20 mouse cellular contexts compared by ENCODE assay signal in genomic region chr1:19918762-19919161, GRCm38 (mm10).
DNase-seq lines count a peak whose midpoint lies in the region; ATAC-seq lines count a peak whose summit lies in the region.
"Had no signal": no experiment of that assay in that cellular context is flagged by ENCODE, and none has a peak within 500 bp of the region (broad histone marks: within the 10 kb centered on the region; RNA-seq: fewer than 3 reads in every experiment).

No protein-coding gene starts in this region.

- no peak overlapping the region for H3K27ac ChIP-seq in intestine, embryonic 15.5 days
- H3K27ac ChIP-seq: embryonic facial prominence, embryonic 10.5 days; forebrain, embryonic 15.5 days; heart, embryonic 10.5 days; hindbrain, embryonic 13.5 days had no signal

- WGBS in intestine, embryonic 15.5 days: 80% methylated on average over 4 of the region's 4 CpGs

- no peaks in the 10 kb centered on the region for H3K4me1 ChIP-seq in intestine, embryonic 15.5 days (replicated peaks)
- H3K4me1 ChIP-seq: embryonic facial prominence, embryonic 10.5 days; forebrain, embryonic 15.5 days; heart, embryonic 10.5 days; hindbrain, embryonic 13.5 days had no signal

- DNase-seq in cerebellum, adult 11-12 months: peak; percentile 22
- no peak for DNase-seq in cerebellum, adult 11 months
- peak; percentile 2 for DNase-seq in cerebellum, adult 8-10 months
- DNase-seq in cerebellum, postnatal 14 days: peak; percentile 63 to 79
- peak; percentile 58 for DNase-seq in gonadal fat pad, adult 2 months (ENCODE audit: low read depth)
- no peak for DNase-seq in spleen, adult 18-20 months
- no peak for DNase-seq in left cerebral cortex, adult 9 months (ENCODE audit: low spot score in 2 of 2)
- DNase-seq: adrenal gland, postnatal 14 days; gastrocnemius, postnatal 14 days; heart, adult 18-20 months; heart, postnatal 10 days; heart, postnatal 4 days; kidney, adult 8-10 months had no signal

- H3K36me3 ChIP-seq in intestine, embryonic 15.5 days: no peaks in the 10 kb centered on the region
- H3K36me3 ChIP-seq: embryonic facial prominence, embryonic 10.5 days; forebrain, embryonic 15.5 days; heart, embryonic 10.5 days; hindbrain, embryonic 13.5 days had no signal

- ATAC-seq in intestine, embryonic 15.5 days: no peak
- ATAC-seq: activated CD4-positive, CD25-positive, alpha-beta regulatory T cell, adult 4 months; forebrain, embryonic 15.5 days; intestine, embryonic 16.5 days had no signal

- no peak overlapping the region for H3K9ac ChIP-seq in intestine, embryonic 15.5 days
- H3K9ac ChIP-seq: forebrain, embryonic 15.5 days; hindbrain, embryonic 13.5 days had no signal

- H3K4me3 ChIP-seq in intestine, embryonic 15.5 days (replicated peaks): no peak overlapping the region
- H3K4me3 ChIP-seq: embryonic facial prominence, embryonic 10.5 days; forebrain, embryonic 15.5 days; heart, embryonic 10.5 days; hindbrain, embryonic 13.5 days had no signal

- no peaks in the 10 kb centered on the region for H3K27me3 ChIP-seq in intestine, embryonic 15.5 days (replicated peaks)
- H3K27me3 ChIP-seq: forebrain, embryonic 15.5 days; hindbrain, embryonic 13.5 days had no signal

- no peak overlapping the region for H3K4me2 ChIP-seq in intestine, embryonic 15.5 days (replicated peaks)
- H3K4me2 ChIP-seq: forebrain, embryonic 15.5 days; hindbrain, embryonic 13.5 days had no signal

- no peaks in the 10 kb centered on the region for H3K9me3 ChIP-seq in intestine, embryonic 15.5 days
- H3K9me3 ChIP-seq: embryonic facial prominence, embryonic 10.5 days; forebrain, embryonic 15.5 days; heart, embryonic 10.5 days; hindbrain, embryonic 13.5 days had no signal

Comparison
In these comparisons a context has a peak if more than half of its experiments do, and no peak if none do; other contexts are left out.
1. DNase-seq: peak in cerebellum, adult 11-12 months (single experiment), cerebellum, adult 8-10 months (single experiment), cerebellum, postnatal 14 days (2 of 2) and gonadal fat pad, adult 2 months (single experiment); none in cerebellum, adult 11 months (single experiment), spleen, adult 18-20 months (0 of 2) and left cerebral cortex, adult 9 months (0 of 2).